Mouse (Mus musculus): ENCODE measurements around the gene Smad3. TPM values are rescaled to one million over a fixed set of nuclear protein-coding genes. Genes with fewer than 3 reads are reported as not detected.

Gene Smad3
- polyA plus RNA-seq, 1 experiment: 6.1 TPM

DNA sequence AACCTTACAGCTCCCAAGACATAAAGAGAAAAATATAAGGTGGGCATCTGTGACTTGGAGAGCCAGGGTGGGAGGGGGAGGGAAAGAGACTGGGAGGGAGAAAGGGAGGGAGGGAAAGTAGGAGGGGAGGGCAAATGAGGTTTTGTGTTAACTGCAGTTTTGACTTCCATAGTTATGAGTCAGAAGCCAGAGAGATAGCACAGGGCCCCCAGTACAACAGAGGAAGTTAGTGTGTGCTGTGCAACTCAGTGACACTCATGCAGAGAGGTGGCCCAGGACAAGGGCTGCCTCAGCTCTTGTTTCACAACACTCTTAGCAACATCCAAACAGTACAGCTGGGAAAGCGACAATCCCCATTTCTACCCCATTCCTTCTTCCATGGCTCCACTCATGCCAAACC lies 79.7 kb downstream of the Smad3 start:
- H3K27ac ChIP-seq (ENCODE audit: control insufficient read depth, insufficient read depth, low read depth, low read length): no peak overlapping the region
- H3K36me3 ChIP-seq (ENCODE audit: control insufficient read depth, insufficient read depth, low read length): no peaks in the 10 kb centered on the region
- TF ChIP-seq POLR2A (IDR thresholded peaks at IDR 0.05; ENCODE audit: control insufficient read depth, low read depth, low read length) (no peak), CTCF (IDR thresholded peaks at IDR 0.05; ENCODE audit: control insufficient read depth, insufficient read depth, insufficient replicate concordance, low read depth, low read length) (no peak)
- H3K4me1 ChIP-seq (ENCODE audit: control insufficient read depth, insufficient read depth, low read length): no peaks in the 10 kb centered on the region; the same call in 1 of the 2 replicates
- H3K4me3 ChIP-seq (ENCODE audit: control insufficient read depth, low read depth, low read length): no peak overlapping the region
- no peaks in the 10 kb centered on the region for H3K27me3 ChIP-seq (ENCODE audit: control insufficient read depth, insufficient read depth, low read length)

DNA sequence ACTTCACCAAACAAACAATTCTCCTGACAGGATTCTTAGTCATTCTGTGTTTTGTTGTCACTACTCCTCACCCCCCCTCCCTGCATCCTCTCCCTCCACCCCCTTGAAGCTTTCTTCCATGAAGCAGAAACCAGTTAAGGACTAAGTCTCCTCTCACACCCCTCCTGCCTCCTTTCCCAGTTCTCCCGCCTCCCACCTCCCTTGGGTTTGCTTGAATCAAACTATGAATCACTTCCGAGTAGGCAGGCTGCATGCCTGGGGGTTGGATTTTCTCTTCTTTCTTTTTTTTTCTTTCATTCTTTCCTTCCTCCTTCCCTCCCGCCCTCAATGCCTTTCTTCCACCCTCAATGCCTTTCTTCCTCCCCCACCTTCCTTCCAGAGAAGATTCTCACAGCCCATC lies 80.2 kb downstream of the Smad3 start:
- Histone ChIP-seq H3K36me3 (ENCODE audit: control insufficient read depth, insufficient read depth, low read length) (no peaks in the 10 kb centered on the region), H3K27me3 (ENCODE audit: control insufficient read depth, insufficient read depth, low read length) (no peaks in the 10 kb centered on the region), H3K4me1 (ENCODE audit: control insufficient read depth, insufficient read depth, low read length) (no peaks in the 10 kb centered on the region; the same call in 1 of the 2 replicates), H3K27ac (ENCODE audit: control insufficient read depth, insufficient read depth, low read depth, low read length) (no peak overlapping the region), H3K4me3 (ENCODE audit: control insufficient read depth, low read depth, low read length) (no peak overlapping the region)
- TF ChIP-seq CTCF (IDR thresholded peaks at IDR 0.05; ENCODE audit: control insufficient read depth, insufficient read depth, insufficient replicate concordance, low read depth, low read length) (no peak), POLR2A (IDR thresholded peaks at IDR 0.05; ENCODE audit: control insufficient read depth, low read depth, low read length) (no peak)

DNA sequence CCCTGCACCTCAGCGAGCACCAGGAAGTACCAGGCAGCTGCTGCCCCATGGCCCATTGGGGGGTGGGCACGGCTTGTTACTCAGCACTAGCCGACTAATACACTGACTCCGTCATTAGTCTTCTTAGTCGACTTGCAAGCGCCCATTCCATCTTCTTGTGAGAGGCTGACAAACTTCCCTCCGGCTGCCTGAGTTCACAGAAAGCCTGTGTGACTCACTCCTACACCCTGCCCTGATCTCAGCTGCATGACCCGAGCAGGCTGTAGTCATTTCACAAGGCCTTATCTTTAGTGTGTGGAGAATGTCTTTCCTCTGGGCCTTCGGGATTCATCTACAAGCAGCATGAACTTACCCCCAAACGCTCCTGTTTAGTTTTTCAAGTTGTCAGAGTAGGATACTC lies 83.2 kb downstream of the Smad3 start:
- H3K27ac ChIP-seq (ENCODE audit: control insufficient read depth, insufficient read depth, low read depth, low read length): no peak overlapping the region
- TF ChIP-seq POLR2A (IDR thresholded peaks at IDR 0.05; ENCODE audit: control insufficient read depth, low read depth, low read length): no peak
- TF ChIP-seq CTCF (IDR thresholded peaks at IDR 0.05; ENCODE audit: control insufficient read depth, insufficient read depth, insufficient replicate concordance, low read depth, low read length): no peak
- no peak overlapping the region for H3K4me3 ChIP-seq (ENCODE audit: control insufficient read depth, low read depth, low read length)
- H3K36me3 ChIP-seq (ENCODE audit: control insufficient read depth, insufficient read depth, low read length): no peaks in the 10 kb centered on the region
- no peaks in the 10 kb centered on the region for H3K27me3 ChIP-seq (ENCODE audit: control insufficient read depth, insufficient read depth, low read length)
- H3K4me1 ChIP-seq (ENCODE audit: control insufficient read depth, insufficient read depth, low read length): no peaks in the 10 kb centered on the region

DNA sequence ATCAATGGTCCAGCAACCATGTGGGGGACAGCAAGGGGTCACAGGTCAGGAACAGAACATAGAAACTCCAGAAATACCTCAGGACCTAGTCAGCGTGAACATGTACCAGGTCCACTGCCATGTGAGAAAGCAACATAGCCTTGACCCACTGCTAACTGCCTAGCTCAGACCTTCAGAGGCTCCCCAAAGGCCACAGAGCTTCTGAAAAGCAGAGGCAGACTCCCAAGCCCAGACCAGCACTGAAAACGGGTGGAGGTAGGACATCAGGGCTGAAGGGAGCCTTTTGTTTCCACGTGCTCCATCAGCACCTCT lies 84.3 kb downstream of the Smad3 start:
- Histone ChIP-seq H3K36me3 (ENCODE audit: control insufficient read depth, insufficient read depth, low read length) (no peaks in the 10 kb centered on the region), H3K4me3 (ENCODE audit: control insufficient read depth, low read depth, low read length) (no peak overlapping the region), H3K4me1 (ENCODE audit: control insufficient read depth, insufficient read depth, low read length) (no peaks in the 10 kb centered on the region), H3K27ac (ENCODE audit: control insufficient read depth, insufficient read depth, low read depth, low read length) (no peak overlapping the region), H3K27me3 (ENCODE audit: control insufficient read depth, insufficient read depth, low read length) (no peaks in the 10 kb centered on the region)
- no peak for TF ChIP-seq POLR2A (IDR thresholded peaks at IDR 0.05; ENCODE audit: control insufficient read depth, low read depth, low read length)
- no peak for TF ChIP-seq CTCF (IDR thresholded peaks at IDR 0.05; ENCODE audit: control insufficient read depth, insufficient read depth, insufficient replicate concordance, low read depth, low read length)

DNA sequence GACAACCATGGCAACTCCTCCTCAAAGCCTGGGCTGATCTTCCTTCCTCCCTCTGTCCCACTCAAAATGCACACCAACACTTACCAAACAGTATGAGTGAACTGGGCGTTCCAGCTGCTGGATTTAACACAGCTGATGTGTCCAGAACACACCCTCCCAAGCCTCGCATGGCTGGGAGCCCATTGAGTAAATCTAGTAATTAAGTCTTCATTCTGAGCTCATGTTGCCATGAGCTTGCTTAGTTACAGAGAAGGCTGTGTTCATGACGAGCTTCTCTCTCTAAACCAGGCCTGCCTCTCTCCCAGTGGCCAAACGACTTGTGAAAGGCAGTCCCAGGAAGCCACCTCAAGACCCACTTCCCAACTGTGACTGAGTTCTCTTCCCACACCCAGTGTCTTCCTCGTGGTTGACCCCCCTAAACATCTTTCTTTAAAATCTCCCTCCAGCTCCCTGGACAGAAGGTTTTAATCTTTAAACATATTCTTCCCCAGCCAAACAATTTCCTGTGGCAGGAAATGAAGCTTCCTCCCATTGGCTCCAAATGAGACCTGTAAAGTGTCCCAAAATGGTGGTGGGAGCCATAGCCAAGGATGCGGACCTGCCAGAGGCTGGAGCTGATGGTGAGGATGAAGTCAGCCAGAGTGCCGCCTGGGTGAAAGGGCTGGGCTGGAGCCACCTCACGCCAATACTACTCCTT lies 84.8 kb downstream of the Smad3 start:
- no peak overlapping the region for H3K27ac ChIP-seq (ENCODE audit: control insufficient read depth, insufficient read depth, low read depth, low read length)
- H3K4me3 ChIP-seq (ENCODE audit: control insufficient read depth, low read depth, low read length): no peak overlapping the region
- no peaks in the 10 kb centered on the region for H3K4me1 ChIP-seq (ENCODE audit: control insufficient read depth, insufficient read depth, low read length)

DNA sequence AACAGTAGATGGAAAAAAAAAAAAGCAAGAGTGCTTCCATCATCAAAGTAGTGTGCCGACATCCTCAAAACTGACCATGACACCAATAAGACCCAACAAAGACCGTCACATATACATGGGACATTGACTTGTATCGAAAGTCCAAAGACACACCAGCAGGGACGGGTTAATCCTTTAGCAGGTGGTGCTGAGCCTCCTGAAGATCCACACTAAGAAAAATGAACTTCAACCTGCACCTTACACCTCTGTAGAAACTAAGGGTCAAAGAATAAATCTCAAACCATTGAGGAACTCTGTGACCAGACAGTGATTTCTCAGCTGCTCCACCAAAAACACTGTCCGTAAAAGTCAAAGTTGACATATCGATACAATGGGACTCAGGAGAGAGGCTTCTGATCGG lies 88.0 kb downstream of the Smad3 start:
- Histone ChIP-seq H3K36me3 (ENCODE audit: control insufficient read depth, insufficient read depth, low read length) (no peaks in the 10 kb centered on the region), H3K27me3 (ENCODE audit: control insufficient read depth, insufficient read depth, low read length) (no peaks in the 10 kb centered on the region), H3K4me1 (ENCODE audit: control insufficient read depth, insufficient read depth, low read length) (no peaks in the 10 kb centered on the region; the same call in 1 of the 2 replicates), H3K4me3 (ENCODE audit: control insufficient read depth, low read depth, low read length) (no peak overlapping the region), H3K27ac (ENCODE audit: control insufficient read depth, insufficient read depth, low read depth, low read length) (no peak overlapping the region)
- TF ChIP-seq CTCF (IDR thresholded peaks at IDR 0.05; ENCODE audit: control insufficient read depth, insufficient read depth, insufficient replicate concordance, low read depth, low read length): no peak
- TF ChIP-seq POLR2A (IDR thresholded peaks at IDR 0.05; ENCODE audit: control insufficient read depth, low read depth, low read length): no peak

More for the DNA sequence above, 84.8 kb downstream of the Smad3 start:
- H3K27me3 ChIP-seq (ENCODE audit: control insufficient read depth, insufficient read depth, low read length): no peaks in the 10 kb centered on the region
- no peaks in the 10 kb centered on the region for H3K36me3 ChIP-seq (ENCODE audit: control insufficient read depth, insufficient read depth, low read length)
- TF ChIP-seq CTCF (IDR thresholded peaks at IDR 0.05; ENCODE audit: control insufficient read depth, insufficient read depth, insufficient replicate concordance, low read depth, low read length) (no peak), POLR2A (IDR thresholded peaks at IDR 0.05; ENCODE audit: control insufficient read depth, low read depth, low read length) (no peak)

DNA sequence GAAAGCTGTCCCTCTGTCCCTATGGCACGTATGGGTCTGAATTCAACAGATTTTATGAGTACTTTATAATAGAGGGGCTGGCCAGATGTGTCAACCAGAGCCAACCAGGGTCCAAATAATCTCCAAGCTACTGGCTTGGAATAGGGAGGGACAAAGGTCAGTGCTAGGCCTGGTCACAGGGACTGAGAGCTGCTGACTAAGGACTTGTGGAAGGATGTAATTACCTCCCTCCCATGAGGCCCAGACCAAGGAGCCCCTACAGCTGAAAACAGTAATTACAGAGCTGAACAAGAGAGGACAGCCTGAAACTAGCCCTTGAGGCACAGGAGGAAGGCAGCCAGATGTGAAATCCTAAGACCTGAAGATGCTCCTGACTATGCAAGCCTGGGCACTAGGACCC lies 89.2 kb downstream of the Smad3 start:
- Histone ChIP-seq H3K4me3 (ENCODE audit: control insufficient read depth, low read depth, low read length) (no peak overlapping the region), H3K36me3 (ENCODE audit: control insufficient read depth, insufficient read depth, low read length) (no peaks in the 10 kb centered on the region), H3K4me1 (ENCODE audit: control insufficient read depth, insufficient read depth, low read length) (no peaks in the 10 kb centered on the region; the same call in 1 of the 2 replicates), H3K27me3 (ENCODE audit: control insufficient read depth, insufficient read depth, low read length) (no peaks in the 10 kb centered on the region), H3K27ac (ENCODE audit: control insufficient read depth, insufficient read depth, low read depth, low read length) (no peak overlapping the region)
- no peak for TF ChIP-seq CTCF (IDR thresholded peaks at IDR 0.05; ENCODE audit: control insufficient read depth, insufficient read depth, insufficient replicate concordance, low read depth, low read length)
- no peak for TF ChIP-seq POLR2A (IDR thresholded peaks at IDR 0.05; ENCODE audit: control insufficient read depth, low read depth, low read length)
